Mouse (Mus musculus) MEL (cell line): ENCODE results near the gene Car4. TPM values are rescaled to one million over a fixed set of nuclear protein-coding genes. Genes with fewer than 3 reads are reported as not detected.

ENCODE experiments used
- DNase-seq: peaks from one replicate; pipeline ENCODE4 v3.0.0; 2011; ENCODE audit warnings: low read depth, low spot score
- H3K27ac ChIP-seq: 2 replicates; pipeline ENCODE4 v1.5.1; 2012; ENCODE audit warnings: low read depth, mild to moderate bottlenecking, control low read depth, low read length, moderate library complexity; ENCODE audit not compliant: control insufficient read depth
- H3K27me3 ChIP-seq, 2 experiments: fragments of 150-350 bp in 1 of 2; sonication (generic) in 1 of 2; 2 replicates each; pipeline ENCODE4 v1.6.1; 2012; ENCODE audit warnings: low read length in 2 of 2, mild to moderate bottlenecking in 2 of 2, improper control_type of control experiment in 1 of 2, moderate library complexity in 1 of 2; ENCODE audit not compliant: insufficient read depth in 2 of 2, control insufficient read depth in 1 of 2
- H3K36me3 ChIP-seq, 2 experiments: 2 replicates each; pipeline ENCODE4 v1.6.1; 2012 to 2014; ENCODE audit warnings: low read length in 2 of 2, improper control_type of control experiment in 1 of 2, inconsistent platforms in 1 of 2, mild to moderate bottlenecking in 1 of 2; ENCODE audit not compliant: insufficient read depth in 2 of 2, control insufficient read depth in 1 of 2
- H3K4me1 ChIP-seq, 2 experiments: fragments of 150-350 bp in 1 of 2; sonication (generic) in 1 of 2; 2 replicates each; pipeline ENCODE4 v1.6.1; 2012; ENCODE audit warnings: low read length in 2 of 2, improper control_type of control experiment in 1 of 2, mild to moderate bottlenecking in 1 of 2; ENCODE audit not compliant: insufficient read depth in 2 of 2, control insufficient read depth in 1 of 2
- H3K4me3 ChIP-seq, 2 experiments: fragments of 150-350 bp in 1 of 2; sonication (generic) in 1 of 2; 2 replicates each; pipeline ENCODE4 v1.5.1; 2012; ENCODE audit warnings: low read depth in 2 of 2, low read length in 2 of 2, mild to moderate bottlenecking in 2 of 2, moderate library complexity in 2 of 2, control low read depth in 1 of 2, improper control_type of control experiment in 1 of 2; ENCODE audit not compliant: control insufficient read depth in 1 of 2, insufficient read depth in 1 of 2
- H3K79me2 ChIP-seq: 2 replicates; pipeline ENCODE4 v1.6.1; 2012; ENCODE audit warnings: mild to moderate bottlenecking, low read length, moderate library complexity; ENCODE audit not compliant: control insufficient read depth, poor library complexity, insufficient read depth
- H3K9ac ChIP-seq: 2 replicates; pipeline ENCODE4 v1.6.1; 2012; ENCODE audit warnings: low read depth, mild to moderate bottlenecking, control low read depth, low read length, moderate library complexity; ENCODE audit not compliant: control insufficient read depth, poor library complexity, severe bottlenecking
- H3K9me3 ChIP-seq: fragments of 150-350 bp; sonication (generic); replicated peaks from 2 replicates; pipeline ENCODE4 v1.6.1; 2012; ENCODE audit warnings: mild to moderate bottlenecking, low read length, improper control_type of control experiment, moderate library complexity; ENCODE audit not compliant: insufficient read depth
- BHLHE40 ChIP-seq: IDR thresholded peaks from 2 replicates; pipeline ENCODE4 v1.6.1; 2012; ENCODE audit warnings: low read depth, mild to moderate bottlenecking, inconsistent platforms, low read length, improper control_type of control experiment, borderline replicate concordance
- CHD1 ChIP-seq: IDR thresholded peaks from 2 replicates; pipeline ENCODE4 v1.6.1; 2012; ENCODE audit warnings: low read depth, mild to moderate bottlenecking, inconsistent platforms, low read length, improper control_type of control experiment
- GATA1 ChIP-seq: IDR thresholded peaks from 2 replicates; pipeline ENCODE4 v1.6.1; 2011; ENCODE audit warnings: low read depth, low read length, improper control_type of control experiment
- HCFC1 ChIP-seq: IDR thresholded peaks from 2 replicates; pipeline ENCODE4 v1.6.1; 2012; ENCODE audit warnings: low read depth, mild to moderate bottlenecking, inconsistent platforms, low read length, improper control_type of control experiment, moderate library complexity
- KAT2A ChIP-seq: conservative IDR thresholded peaks from 2 replicates; pipeline ENCODE4 v1.6.1; 2012; ENCODE audit warnings: low read depth, low read length, improper control_type of control experiment, inconsistent platforms
- MAFK ChIP-seq: IDR thresholded peaks from 2 replicates; pipeline ENCODE4 v1.6.1; 2011; ENCODE audit warnings: low read depth, mild to moderate bottlenecking, low read length, improper control_type of control experiment, borderline replicate concordance
- MEF2A ChIP-seq: IDR thresholded peaks from 2 replicates; pipeline ENCODE4 v1.6.1; 2014; ENCODE audit warnings: low read depth, mild to moderate bottlenecking, inconsistent platforms, low read length, improper control_type of control experiment; ENCODE audit not compliant: poor library complexity, insufficient replicate concordance, severe bottlenecking; ENCODE audit errors: extremely low read depth
- MXI1 ChIP-seq: IDR thresholded peaks from 2 replicates; pipeline ENCODE4 v1.6.1; 2011; ENCODE audit warnings: mild to moderate bottlenecking, low read depth, low read length, improper control_type of control experiment
- NELFE ChIP-seq: IDR thresholded peaks from 2 replicates; pipeline ENCODE4 v1.6.1; 2011; ENCODE audit warnings: low read depth, low read length, improper control_type of control experiment
- NRF1 ChIP-seq: IDR thresholded peaks from 2 replicates; pipeline ENCODE4 v1.6.1; 2014; ENCODE audit warnings: low read depth, mild to moderate bottlenecking, inconsistent platforms, low read length, improper control_type of control experiment, moderate library complexity; ENCODE audit not compliant: poor library complexity, insufficient read depth, severe bottlenecking
- POLR2AphosphoS2 ChIP-seq: IDR thresholded peaks from 2 replicates; pipeline ENCODE4 v1.6.1; 2011; ENCODE audit warnings: low read length, improper control_type of control experiment
- RAD21 ChIP-seq: IDR thresholded peaks from 2 replicates; pipeline ENCODE4 v1.6.1; 2011; ENCODE audit warnings: mild to moderate bottlenecking, low read depth, low read length, improper control_type of control experiment
- SMC3 ChIP-seq: IDR thresholded peaks from 2 replicates; pipeline ENCODE4 v1.6.1; 2011; ENCODE audit warnings: low read depth, low read length, improper control_type of control experiment
- TAL1 ChIP-seq: IDR thresholded peaks from 2 replicates; pipeline ENCODE4 v1.6.1; 2012; ENCODE audit warnings: mild to moderate bottlenecking, inconsistent platforms, low read length, moderate library complexity, mixed read lengths
- TBP ChIP-seq: IDR thresholded peaks from 2 replicates; pipeline ENCODE4 v1.8.0; 2011; ENCODE audit warnings: low read depth, low read length, improper control_type of control experiment
- TCF12 ChIP-seq: IDR thresholded peaks from 2 replicates; pipeline ENCODE4 v1.6.1; 2014; ENCODE audit warnings: low read depth, mild to moderate bottlenecking, inconsistent platforms, low read length, improper control_type of control experiment, moderate library complexity
- ZC3H11A ChIP-seq: IDR thresholded peaks from 2 replicates; pipeline ENCODE4 v1.6.1; 2012; ENCODE audit warnings: low read depth, mild to moderate bottlenecking, inconsistent platforms, low read length, improper control_type of control experiment
- polyA plus RNA-seq, 2 experiments: library from polyadenylated mRNA; stranded (reverse) in 1 of 2; unstranded in 1 of 2; fragments of >175 nt in 1 of 2; fragments of >200 nt in 1 of 2; gene quantifications; 2 replicates each; pipeline versions ENCODE4 v1.2.1 to v1.2.4; 2012; ENCODE audit warnings: low replicate concordance in 2 of 2, low read depth in 1 of 2; ENCODE audit not compliant: insufficient read length in 2 of 2, insufficient read depth in 1 of 2, missing spikeins in 1 of 2
- total RNA-seq: library from RNA; depleted of rRNA; stranded (reverse); fragments of 300-350 nt; gene quantifications from 2 replicates; pipeline ENCODE4 v1.2.3, GENCODE M21; 2012

Gene Car4
- total and polyA plus RNA-seq, 3 experiments, result not detected

- no peak overlapping the region for H3K27ac ChIP-seq
- DNase-seq, result no peak
- no peaks in the 10 kb centered on the region for H3K9me3 ChIP-seq
These were observed 17.0 kb downstream of the Car4 start for GRCm38 (mm10) chr11:84974582-84974981.

GRCm38 (mm10) chr11:84976706-84977105, 19.1 kb downstream of the Car4 start:
- Histone ChIP-seq H3K4me1 (peaks cover 0 to 12% of the 10 kb centered on the region in 2 experiments; a peak in 1 of 4 replicates), H3K27ac (no peak overlapping the region), H3K9ac (no peak overlapping the region), H3K9me3 (no peaks in the 10 kb centered on the region), H3K27me3 (no peaks in the 10 kb centered on the region), H3K36me3 (no peaks in the 10 kb centered on the region), H3K4me3 (no peak overlapping the region), H3K79me2 (no peaks in the 10 kb centered on the region)
- 0 out of 2 replicates have a peak, but pooled peaks have one; percentile 20 for TF ChIP-seq TBP
- TF ChIP-seq HCFC1, result no peak
- no peak for DNase-seq

More at GRCm38 (mm10) chr11:84974582-84974981, 17.0 kb downstream of the Car4 start:
- Histone ChIP-seq H3K4me1 (peaks cover 0 to 9% of the 10 kb centered on the region in 2 experiments; a peak in 1 of 4 replicates), H3K27me3 (0 out of 4 replicates have a peak, but pooled peaks cover 0 to 2% of the 10 kb centered on the region in 2 experiments), H3K36me3 (no peaks in the 10 kb centered on the region), H3K4me3 (no peak overlapping the region), H3K9ac (no peak overlapping the region), H3K79me2 (no peaks in the 10 kb centered on the region)
- TF ChIP-seq HCFC1 (no peak), TCF12 (no peak), CHD1 (no peak), BHLHE40 (no peak), KAT2A (no peak), RAD21 (no peak), TAL1 (no peak), MEF2A (no peak), POLR2AphosphoS2 (no peak), GATA1 (no peak), SMC3 (no peak), MAFK (no peak), NELFE (no peak), MXI1 (no peak), NRF1 (no peak), ZC3H11A (no peak)
